Mouse (Mus musculus): ENCODE measurements at regions not wholly inside any gene's neighbourhood (a gene's known extent, or its start where the extent isn't known, plus 50 kb on each side); places are given as distances from the start of the nearest gene placed in this dataset.

DNA sequence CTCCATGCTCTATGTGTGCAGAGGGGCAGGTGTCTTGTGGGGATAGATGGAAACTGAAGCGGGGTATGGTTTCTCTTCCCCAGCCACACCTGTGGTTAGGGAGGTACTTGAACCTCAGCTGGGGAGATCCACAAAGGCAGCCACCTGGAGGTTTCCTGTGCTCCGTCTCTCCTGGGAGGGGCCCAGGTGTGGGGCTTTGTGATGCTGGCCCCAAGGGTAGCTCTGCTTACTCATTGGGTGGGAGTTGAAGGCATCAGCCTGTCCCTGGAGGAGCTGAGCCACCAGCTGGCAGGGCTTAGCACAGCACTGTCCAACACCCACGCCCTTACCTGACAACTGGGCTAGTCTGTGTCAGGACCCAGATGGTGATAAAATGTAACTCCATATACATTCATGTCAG, 81.4 kb downstream of the Lhx2 start:
- no peak for DNase-seq (ENCODE audit: low read depth, low spot score)

DNA sequence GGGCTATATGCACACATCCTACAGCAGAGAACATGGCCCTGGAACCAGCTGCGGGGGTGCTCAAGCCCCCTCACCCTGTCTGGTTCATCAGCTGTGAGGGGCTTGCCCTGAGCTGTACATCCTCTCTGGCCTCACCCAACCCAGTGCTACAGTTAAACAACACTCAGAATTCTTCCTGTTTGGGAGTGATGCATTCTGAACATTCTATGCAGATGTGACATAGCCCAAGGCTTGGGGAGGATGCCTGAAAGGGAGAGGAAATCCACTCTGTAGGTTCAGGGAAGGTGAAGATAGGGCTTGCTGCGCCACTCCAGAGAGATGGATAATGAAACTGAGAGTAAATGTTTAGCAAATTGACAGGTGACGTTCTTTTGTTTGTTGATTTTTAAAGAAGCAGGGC, 83.3 kb downstream of the Lhx2 start:
- no peak for DNase-seq (ENCODE audit: low read depth, low spot score)

DNA sequence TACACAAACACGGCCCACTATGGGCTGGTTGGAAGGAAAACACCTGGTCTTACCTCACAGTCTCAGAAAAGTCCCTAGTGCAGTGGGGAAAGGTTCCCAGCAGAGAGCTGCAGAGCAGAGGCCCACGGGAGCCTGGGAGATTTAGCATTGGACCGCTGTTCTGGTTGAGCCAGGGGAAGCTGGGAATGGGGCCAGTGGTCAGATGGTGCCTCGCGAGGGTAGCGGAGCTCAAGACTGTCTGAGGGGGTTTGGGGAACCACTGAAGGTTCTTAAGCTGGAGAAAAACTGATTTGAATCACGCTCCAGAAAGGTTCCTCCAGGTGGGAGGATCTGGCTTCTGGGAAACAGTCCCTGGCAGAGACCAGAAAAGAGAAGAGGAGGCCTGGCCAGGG, 84.8 kb downstream of the Lhx2 start:
- no peak for DNase-seq (ENCODE audit: low read depth, low spot score)

GRCm38 (mm10) chr2:38424278-38424931, 85.3 kb downstream of the Lhx2 start:
- peak; percentile 81 for DNase-seq (ENCODE audit: low read depth, low spot score)

DNA sequence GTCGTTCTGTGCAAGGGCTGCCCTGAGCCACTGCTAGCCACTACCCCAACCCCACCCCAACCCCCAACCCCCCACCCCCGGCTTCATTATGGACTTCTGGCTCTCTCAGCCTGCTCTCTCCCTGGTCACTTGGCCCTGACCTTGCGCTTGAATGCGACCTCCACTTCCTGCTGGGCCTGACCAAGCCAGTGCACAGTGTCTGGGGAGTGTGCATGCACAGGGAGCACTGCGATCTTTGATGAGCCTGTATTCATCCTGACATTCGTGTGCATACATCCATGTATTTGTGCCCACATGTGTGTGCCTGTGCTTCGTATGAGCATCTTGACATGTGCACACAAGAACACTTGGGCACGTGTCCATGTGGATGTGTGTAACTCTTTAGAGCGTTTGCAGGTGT, 85.9 kb downstream of the Lhx2 start:
- no peak for DNase-seq (ENCODE audit: low read depth, low spot score)

DNA sequence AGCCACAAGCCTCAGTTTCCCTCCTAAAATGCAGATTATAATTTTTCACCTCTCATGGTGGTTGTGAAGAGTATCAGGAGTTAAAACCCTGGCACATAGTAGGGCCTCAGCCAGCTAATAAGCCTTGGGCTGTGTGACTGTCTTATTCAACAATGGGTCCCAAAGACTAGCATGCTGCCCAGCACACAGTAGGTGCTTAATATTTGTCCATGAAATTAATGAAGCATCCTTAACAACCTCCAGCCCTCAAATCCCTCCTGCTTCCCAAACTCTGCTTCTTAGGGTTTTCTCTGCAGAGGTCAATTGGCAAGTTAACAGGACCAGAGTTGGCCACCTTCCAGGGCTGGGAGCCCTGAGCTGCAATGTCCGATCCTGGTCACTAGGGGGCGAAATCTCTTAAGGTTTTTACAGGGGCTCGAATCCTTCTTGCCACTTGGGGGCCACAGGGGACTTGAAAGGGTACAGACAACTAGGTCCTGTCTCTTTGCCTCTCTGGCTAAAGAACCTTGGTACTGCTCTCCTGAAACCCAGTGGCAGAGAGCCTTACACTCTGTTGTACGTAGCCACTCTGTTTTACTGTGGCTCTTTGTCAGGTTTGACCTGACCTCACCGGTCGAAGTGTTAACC, 81.6 kb upstream of the Nek6 start:
- peak; percentile 72 for DNase-seq (ENCODE audit: low read depth, low spot score)

DNA sequence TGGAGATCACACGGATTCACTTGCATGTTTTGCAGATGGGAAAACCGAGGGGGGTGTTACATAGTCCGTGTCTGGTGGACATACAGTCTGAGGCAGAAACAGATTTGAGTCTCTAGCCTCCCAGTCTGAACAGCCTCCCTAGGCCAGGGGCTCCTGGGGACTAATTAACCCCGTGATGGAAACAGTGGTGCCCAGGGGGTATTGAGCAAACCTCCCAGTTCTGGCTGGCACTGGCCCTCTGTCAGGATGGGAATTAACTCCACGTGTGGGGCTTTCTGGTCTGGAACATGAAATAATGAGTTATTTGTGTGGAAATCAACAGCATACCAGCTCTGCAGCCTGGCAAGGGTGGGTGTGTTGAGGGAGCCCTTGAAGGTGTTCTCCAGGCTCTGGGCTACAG, 79.9 kb upstream of the Nek6 start:
- no peak for DNase-seq (ENCODE audit: low read depth, low spot score)

- no peak for DNase-seq (ENCODE audit: low read depth, low spot score)
These were observed 77.7 kb upstream of the Nek6 start for GRCm38 (mm10) chr2:38433736-38434135.

DNA sequence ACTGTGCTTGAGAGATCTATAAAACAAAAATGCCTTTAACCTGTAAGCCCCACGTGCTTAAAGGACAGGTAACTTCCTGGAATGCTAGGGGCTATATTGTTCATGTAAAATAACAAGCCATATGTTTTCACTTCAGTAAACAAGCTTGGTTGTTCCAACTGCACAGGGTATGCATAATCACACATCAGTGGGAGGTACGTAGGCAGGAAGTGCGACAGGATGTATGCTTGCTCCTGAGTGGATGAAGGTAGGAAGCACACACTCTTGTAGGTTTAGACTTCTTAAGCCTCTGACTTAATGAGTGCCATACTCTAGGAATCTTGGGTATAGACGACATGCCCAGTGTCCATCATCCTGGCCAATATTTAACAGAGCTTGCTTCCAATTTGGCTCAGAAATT, 74.7 kb upstream of the Nek6 start:
- DNase-seq (ENCODE audit: low read depth, low spot score): no peak

DNA sequence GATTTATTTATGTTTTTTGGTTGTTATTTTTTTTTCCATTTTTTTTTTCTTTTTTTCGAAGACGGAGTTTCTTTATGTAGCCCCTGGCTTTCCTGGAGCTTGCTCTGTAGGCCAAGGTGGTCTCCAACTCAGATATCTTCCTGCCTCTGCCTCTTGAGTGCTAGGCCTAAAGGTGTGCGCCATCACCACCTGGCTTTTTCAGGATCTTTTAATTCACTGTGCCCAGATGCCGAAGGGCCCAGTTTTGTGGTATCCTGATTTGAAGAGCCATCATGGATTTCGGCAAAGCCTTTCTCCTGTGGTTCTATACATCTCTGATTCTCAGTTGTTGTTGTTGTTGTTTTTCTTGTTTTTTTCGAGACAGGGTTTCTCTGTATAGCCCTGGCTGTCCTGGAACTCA, 72.3 kb upstream of the Nek6 start:
- no peak for DNase-seq (ENCODE audit: low read depth, low spot score)

- no peak for DNase-seq (ENCODE audit: low read depth, low spot score)
These were observed 71.5 kb upstream of the Nek6 start for GRCm38 (mm10) chr2:38439973-38440372.

DNA sequence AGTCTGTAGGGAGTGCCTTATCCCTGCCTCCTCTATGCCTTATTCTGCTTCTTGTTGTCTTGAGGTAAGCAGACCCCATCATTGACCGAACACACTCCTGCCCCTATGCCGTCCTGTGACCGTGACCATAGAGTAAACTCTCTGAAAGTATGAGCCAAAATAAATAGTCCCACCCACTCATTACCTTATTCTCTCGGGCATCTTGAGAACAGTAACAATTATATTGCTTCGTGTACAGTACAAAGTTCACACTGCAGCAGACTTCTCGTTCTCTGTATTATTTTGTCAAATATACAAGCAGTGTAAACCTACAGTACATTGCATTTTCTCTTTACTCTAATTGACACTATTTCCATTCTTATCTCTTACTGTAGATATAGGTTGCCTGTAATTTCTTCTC, 62.4 kb upstream of the Nek6 start:
- DNase-seq (ENCODE audit: low read depth, low spot score): no peak

- no peak for DNase-seq (ENCODE audit: low read depth, low spot score)
These were observed 54.9 kb upstream of the Nek6 start for GRCm38 (mm10) chr2:38456571-38456970.

GRCm38 (mm10) chr2:38460367-38460766, 51.1 kb upstream of the Nek6 start:
- DNase-seq (ENCODE audit: low read depth, low spot score): no peak

- DNase-seq (ENCODE audit: low read depth, low spot score): no peak
These were observed 50.5 kb upstream of the Nek6 start for GRCm38 (mm10) chr2:38460825-38461540.
